Mouse (Mus musculus) regulatory T cell (primary cell): ENCODE results near the gene Jkamp.

Experiments used
- in situ Hi-C: fragments of 300-600 bp; cut with MboI, MseI; formaldehyde crosslinking; loops from one replicate; pipeline ENCODE4 v1.15.1; 2025; ENCODE audit warnings: high pct_unique_total_duplicates

The Jkamp gene

GRCm38 (mm10) chr12:72084261-72085023 is 947 bp upstream of the Jkamp start:
- in situ Hi-C loops: loop anchor here (25.0 kb wide), 2 partner anchors 578 to 678 kb away; partner anchors contain the start of genes Dhrs7 and Ppm1a

GRCm38 (mm10) chr12:72085024-72085328 is 413 bp upstream of the Jkamp start:
- in situ Hi-C loops: loop anchor here (25.0 kb wide), 2 partner anchors 577 to 677 kb away; partner anchors contain the start of genes Dhrs7 and Ppm1a

GRCm38 (mm10) chr12:72086166-72086825 is 907 bp downstream of the Jkamp start:
- in situ Hi-C loops: loop anchor here (25.0 kb wide), 2 partner anchors 576 to 676 kb away; partner anchors contain the start of genes Dhrs7 and Ppm1a

GRCm38 (mm10) chr12:72089802-72090201 is 4.4 kb downstream of the Jkamp start:
- in situ Hi-C loops: loop anchor here (10.0 to 25.0 kb wide), 3 partner anchors 572 to 1265 kb away; partner anchors contain the start of genes Dhrs7 and Ppm1a

GRCm38 (mm10) chr12:72096966-72097365 is 11.6 kb downstream of the Jkamp start:
- in situ Hi-C loops: loop anchor here (10.0 to 25.0 kb wide), 3 partner anchors 565 to 1258 kb away; partner anchors contain the start of genes Dhrs7 and Ppm1a

DNA sequence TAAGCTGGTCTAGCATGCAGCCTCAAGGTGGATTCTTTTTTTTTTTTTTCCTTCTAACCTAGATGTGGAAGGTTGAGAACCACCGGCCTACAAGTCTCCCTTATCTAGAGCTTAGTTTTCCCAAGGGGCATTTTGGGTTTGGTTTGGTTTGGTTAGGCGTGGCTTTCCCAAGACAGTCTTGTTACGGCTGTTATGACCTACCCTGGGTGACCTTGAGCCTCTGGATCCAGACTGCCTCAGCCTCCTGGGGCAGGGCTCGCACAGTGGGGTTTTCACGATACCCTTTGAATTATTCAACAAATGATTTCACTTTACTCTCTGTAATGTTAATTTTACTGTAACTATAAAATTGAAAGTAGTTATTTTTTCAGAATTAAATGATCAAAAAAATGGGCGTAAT is 17.4 kb downstream of the Jkamp start:
- in situ Hi-C loops: no loop called here

- in situ Hi-C loops: no loop called here
Observed at GRCm38 (mm10) chr12:72104027-72104426, 18.6 kb downstream of the Jkamp start.

DNA sequence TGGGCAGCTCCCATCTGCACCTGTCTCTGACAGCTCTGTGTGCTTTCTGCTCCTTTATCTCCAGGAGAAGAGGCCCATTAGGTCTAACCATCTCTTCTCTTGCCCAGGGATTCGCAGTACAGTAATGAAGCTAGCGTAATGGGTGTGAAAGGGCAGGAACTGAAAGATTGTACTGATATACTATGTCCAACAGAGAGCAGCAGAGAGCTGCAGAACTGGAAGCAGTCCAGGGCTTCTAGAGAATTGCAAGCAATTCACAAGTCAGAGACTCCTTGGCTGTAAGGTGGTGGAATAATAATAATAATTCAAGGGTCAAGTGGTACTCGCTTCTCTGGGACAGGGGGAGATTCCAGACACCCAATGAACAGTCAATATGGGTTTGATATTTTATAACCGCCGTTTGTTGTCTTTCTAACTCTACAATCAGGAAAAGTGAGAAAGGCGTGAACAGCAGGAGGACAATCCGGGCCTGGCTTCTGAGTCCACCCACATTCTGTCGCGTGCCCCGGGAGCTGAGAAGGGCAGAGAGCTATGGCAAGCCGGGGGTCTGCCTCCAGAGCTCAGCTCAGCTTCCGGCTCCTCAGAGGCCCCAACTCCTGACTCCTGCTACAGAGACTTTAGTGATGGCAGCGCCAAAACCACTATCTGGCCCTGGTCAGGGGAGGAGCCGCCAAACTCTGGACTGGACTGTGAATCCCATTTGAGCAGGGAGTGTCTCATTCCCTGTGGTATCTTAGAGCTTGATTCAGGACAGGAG is 19.3 kb downstream of the Jkamp start:
- in situ Hi-C loops: loop anchor here (5.0 kb wide), 1 partner anchor 318 kb away; no protein-coding TSS in a partner anchor

GRCm38 (mm10) chr12:72115126-72115525 is 29.7 kb downstream of the Jkamp start:
- in situ Hi-C loops: no loop called here

GRCm38 (mm10) chr12:72115686-72116345 is 30.4 kb downstream of the Jkamp start:
- in situ Hi-C loops: no loop called here

- in situ Hi-C loops: no loop called here
Observed at GRCm38 (mm10) chr12:72129203-72129602, 43.8 kb downstream of the Jkamp start.

GRCm38 (mm10) chr12:72150786-72151185 is 65.4 kb downstream of the Jkamp start:
- in situ Hi-C loops: no loop called here
